Mouse (Mus musculus) monocyte, adult 2 months (primary cell): Measurements from ENCODE around the gene Ergic3.

Experiments used
- DNase-seq, 2 experiments: peaks; one replicate each; pipeline ENCODE4 v3.0.0; 2022; ENCODE audit warnings: low spot score in 2 of 2, low read depth in 1 of 2

Ergic3 gene

DNA sequence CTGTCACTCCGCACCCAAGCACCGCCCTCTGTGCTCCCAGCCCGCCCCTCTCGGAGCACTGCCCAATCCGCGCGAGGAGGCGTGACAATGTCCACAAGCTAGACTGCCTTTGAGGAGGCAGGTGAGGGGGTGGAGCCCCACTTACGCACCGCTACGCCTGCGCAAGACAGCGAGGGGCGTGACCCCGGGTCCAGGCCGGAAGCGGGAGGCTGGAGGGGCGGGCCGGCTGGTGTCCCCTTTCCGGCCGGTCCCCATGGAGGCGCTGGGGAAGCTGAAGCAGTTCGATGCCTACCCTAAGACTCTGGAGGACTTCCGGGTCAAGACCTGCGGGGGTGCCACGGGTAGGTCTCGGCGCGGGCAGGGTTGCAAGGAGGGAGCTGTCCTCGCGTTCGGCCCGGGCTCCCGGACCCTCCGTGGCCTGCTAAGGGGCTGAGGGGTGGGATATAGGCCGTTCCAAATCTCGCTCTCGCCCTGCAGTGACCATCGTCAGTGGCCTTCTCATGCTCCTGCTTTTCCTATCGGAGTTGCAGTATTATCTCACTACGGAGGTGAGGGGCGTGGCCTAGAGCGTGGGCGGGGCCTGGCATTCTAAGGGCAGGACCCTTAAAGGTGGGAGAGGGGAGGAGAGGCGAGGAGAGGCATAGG is at the start of gene Ergic3, which contains the start of gene 6430550D23Rik:
Ergic3 (plus strand) TSS at position 158 of the 645 bp plus-strand sequence.
6430550D23Rik (minus strand) TSS at position 90 of the 645 bp plus-strand sequence.
- DNase-seq = peak; percentile 97 to 98

DNA sequence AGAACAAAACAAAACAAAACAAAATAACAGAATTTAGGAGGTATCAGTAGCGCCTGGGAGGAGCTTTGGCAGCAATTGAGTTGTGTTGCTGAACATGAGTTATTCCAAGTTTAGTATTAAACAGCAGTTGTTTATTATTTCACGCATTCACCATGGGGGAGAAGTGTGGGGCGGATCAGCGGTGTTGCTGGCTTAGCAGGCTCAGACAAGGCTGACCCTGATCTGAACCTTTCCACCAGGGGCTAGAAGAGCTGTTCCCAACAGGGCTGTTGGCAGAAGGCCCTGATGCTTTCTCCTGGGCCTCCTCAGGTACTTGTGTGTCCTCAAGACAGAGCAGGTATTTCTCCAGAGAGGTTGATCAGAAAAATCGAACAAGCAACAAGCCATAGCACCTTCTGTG is 47.9 kb upstream of the Ergic3 start:
- DNase-seq = no peak

DNA sequence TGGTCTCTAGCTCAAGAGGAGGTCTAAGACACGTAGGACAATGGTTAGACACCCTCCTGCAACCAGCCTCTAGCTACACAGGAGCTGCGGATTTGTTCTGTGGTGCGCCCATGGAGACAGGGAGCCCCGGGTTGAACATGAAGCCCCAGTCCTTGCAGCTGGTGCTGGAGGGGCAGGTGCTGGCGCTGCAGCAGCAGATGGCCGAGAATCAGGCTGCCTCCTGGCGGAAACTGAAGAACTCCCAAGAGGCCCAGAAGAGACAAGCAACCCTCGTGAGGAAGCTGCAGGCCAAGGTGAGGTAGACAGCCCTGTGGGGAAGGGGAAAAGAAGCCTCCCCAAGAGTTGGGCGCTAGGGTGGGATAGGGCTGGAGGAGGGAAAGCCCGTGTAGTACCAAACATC is 46.0 kb upstream of the Ergic3 start:
- no peak for DNase-seq

DNA sequence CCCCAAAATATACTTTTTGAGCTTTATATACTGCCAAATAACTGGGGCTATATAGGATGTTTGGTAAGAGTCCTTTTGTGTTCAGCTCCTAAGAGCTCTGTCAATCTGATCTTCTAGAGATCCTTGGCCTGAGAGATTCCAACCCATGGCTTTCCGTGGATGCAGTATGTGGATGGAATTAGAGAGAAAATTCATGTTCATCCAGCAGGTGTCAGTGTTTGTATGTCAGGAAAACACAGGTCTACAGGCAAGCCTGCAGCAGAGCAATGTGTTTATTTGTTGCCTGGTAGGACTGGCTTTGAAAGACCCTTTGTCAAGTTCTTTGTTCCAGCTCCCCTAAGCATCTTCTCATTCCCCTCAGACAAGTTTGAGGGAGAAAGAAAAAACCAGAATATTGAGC is 44.9 kb upstream of the Ergic3 start:
- no peak for DNase-seq

DNA sequence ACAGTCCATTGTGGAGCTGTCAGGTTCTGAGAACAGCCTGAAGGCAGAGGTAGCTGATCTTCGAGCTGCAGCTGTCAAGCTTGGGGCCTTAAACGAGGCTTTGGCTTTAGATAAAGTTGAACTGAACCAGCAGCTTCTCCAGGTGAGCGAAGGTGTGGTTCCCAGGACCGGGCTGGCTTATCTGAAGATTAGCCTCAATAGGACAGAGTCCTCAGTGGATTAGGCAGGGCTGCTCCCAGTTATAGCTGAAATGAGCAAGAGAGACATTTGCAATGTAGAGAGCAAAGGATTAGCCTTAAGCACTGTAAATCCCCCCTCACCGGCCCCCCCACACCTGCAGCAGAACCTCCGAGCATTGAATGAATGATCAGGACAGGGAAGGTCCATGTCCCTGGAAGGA is 34.5 kb upstream of the Ergic3 start:
- DNase-seq = no peak

DNA sequence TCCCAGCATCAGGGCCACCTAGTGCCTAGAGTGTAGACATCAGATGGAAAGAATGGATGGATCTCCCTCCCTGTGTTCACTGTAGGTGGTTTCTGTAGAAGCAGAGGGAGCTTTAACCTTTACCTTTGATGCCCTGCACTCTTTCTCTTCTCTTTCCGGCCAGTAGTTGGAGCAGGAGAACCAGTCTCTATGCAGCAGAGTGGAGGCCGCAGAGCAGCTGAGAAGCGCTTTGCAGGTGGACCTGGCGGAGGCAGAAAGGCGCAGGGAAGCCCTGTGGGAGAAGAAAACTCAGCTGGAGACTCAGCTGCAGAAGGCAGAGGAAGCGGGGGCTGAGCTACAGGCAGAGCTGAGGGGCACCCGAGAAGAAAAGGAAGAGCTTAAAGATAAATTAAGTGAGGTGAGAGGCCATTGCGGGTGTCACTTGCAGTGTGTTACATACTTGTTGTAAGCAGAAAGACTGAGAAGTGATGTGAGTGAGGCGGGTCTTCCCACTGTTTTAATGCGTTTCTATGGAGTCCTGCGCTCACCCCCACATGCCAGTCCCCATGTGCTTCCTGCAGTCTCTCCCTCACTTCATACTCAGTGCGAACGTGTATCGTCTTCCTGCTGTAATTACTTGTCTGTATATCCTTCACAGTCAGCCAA is 33.6 kb upstream of the Ergic3 start:
- DNase-seq = no peak

DNA sequence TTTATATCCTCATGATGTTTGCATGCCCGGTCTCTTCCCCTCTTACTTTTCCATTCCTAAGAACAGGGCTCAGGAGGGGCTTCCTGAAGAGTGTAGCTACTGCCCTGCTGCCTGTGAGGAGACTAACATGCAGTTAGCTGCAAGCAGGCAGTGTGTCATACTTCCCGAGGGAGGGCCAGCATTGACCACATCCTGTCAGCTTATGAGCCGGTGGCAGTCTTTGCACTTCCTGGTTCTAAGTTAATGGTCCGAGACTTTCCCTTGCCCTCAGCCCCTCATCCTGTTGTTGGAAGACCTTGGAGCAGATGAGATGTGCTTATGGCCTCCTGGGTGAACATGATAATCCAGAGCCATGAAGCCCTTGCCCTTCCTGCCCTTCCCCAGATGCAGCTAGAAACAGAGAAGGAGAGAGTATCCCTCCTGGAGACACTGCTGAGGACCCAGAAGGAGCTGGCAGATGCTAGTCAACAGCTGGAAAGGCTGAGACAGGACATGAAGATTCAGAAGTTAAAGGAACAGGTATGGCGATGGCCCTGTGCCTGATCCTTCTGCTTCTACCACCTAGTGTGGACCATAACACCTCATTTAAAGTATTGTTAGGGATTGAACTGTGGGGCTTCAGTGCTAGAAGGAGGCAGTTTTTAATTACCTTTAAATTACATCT is 28.4 kb upstream of the Ergic3 start:
- peak; percentile 34 to 60 for DNase-seq

DNA sequence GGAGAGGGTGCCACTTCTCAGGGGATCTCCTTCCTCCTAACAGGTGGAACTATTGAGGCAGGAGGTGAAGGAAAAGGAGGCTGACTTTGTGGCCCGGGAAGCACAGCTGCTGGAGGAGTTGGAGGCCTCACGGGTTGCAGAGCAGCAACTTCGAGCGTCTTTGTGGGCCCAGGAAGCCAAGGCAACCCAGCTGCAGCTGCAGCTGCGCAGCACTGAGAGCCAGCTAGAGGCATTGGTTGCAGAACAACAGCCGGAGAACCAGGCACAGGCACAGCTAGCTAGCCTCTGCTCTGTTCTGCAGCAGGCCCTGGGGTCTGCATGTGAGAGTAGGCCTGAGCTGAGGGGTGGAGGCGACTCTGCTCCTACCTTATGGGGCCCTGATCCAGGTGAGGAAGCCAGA is 22.1 kb upstream of the Ergic3 start:
- DNase-seq = no peak

DNA sequence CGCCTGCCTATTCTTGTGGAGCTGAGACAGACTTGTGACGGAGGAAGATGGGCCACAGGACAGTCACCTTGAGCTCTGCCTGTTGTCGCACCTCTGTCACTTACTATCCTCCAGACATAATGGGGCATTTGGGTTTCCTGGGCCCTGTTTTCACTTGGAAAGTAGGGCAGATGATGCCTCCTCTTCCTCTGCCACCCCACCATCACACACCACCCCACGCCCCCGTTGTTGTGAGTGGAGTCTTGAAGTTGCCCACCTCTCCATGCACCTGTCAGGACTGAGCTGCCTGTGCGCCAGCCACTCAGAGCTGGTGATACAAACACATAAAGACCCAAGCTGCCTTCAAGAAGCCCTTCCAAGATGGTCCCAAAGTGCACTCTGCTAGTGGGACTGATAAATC is 20.7 kb upstream of the Ergic3 start:
- no peak for DNase-seq

DNA sequence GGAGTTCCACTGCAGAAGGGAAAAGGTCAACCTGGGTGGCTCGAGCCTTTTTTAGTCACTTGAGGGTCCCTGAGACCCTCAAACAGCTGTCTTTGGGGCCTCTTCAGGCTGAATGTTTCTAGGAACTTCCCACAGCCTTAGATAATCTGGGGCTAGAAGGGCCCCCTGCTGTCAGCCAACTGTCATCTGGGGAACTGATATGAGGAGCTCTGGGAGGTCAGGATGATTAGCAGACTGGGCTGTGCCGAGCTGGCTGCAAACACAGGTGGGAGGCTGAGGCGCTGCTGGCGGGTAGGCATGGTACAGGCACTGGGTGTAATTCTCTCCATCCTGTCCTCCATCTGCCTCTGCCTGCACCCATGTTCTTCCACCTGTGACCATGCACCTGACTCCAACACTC is 18.8 kb upstream of the Ergic3 start:
- no peak for DNase-seq

DNA sequence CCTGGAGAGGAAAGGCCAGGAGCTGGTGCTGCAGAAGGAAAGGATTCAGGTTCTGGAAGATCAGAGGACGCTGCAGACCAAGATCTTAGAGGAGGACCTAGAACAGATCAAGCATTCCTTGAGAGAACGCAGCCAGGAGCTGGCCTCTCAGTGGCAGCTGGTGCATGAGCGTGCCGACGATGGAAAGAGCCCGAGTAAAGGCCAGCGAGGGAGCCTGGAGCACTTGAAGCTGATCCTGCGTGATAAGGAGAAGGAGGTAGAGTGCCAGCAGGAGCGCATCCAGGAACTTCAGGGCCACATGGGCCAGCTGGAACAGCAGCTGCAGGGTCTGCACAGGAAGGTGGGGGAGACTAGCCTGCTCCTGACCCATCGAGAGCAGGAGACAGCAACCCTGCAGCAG is 16.7 kb upstream of the Ergic3 start:
- no peak for DNase-seq

DNA sequence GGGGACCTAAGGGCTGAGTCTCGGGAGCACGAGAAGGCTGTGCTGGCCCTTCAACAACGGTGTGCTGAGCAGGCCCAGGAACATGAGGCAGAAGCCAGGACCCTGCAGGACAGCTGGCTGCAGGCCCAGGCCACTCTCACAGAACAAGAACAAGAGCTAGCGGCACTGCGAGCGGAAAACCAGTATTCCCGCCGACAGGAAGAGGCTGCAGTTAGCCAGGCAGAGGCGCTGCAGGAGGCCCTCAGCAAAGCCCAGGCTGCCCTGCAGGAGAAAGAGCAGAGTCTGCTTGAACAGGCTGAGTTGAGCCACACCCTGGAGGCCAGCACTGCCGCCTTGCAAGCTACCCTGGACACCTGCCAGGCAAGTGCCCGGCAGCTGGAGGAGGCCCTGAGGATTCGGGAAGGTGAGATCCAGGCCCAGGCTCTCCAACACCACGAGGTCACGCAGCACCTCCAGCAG is 16.0 kb upstream of the Ergic3 start:
- no peak for DNase-seq

DNA sequence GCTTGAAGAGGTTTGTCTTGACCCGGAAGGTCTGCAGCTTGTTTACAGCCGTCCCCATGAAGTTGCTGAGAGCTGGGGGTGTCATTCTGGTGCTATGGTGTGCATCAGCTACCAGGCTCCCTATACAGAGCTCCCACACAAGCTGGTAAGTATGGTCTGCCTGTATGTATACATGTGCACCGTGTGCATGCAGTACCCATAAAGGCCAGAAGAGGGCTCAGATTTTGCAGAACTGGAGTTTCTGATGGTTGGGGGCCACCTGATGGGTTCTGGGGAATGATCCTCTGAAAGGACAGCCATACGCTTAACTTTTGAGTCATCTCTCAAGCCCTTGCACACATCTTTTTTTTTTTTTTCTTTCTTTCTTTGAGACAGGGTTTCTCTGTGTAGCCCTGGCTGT is 2.5 kb upstream of the Ergic3 start:
- no peak for DNase-seq

DNA sequence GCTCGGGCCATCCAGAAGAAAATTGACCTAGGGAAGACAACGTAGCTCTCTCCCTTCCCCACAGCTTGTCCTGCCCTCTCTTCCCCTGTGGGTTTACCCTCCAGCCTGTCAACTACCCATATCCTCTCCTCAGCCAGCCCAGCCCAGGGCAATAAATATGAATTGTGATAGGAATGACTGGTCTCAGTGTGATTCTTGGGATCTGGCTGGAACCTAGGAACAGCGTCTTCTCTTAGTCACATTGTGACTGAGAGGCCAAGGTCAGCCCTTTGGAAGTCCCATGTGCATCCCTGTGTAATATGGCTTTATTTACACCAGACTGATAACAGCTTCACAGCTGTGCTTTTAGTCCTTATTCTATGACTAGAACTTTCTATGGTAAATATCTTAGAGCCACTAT is 10.3 kb downstream of the Ergic3 start:
- no peak for DNase-seq

DNA sequence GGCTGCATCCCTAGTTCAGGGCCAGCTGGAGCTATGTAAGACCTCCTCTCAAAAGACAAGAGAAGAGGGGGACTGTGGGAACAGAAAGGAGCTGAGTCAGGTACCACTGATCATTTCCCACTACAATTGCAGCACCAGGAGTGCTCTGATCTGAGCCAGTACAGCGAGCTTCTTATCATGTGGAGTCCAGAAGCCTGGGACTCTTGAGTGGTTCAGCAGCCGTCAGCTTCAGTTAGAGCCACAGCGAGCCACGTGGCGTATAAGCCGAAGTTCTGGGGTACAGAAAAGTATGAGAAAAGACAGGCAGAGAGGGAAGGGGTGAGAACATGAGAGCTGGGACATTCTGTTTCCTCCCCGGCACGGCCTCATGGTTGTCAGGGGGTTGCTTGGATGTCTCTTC is 13.4 kb downstream of the Ergic3 start:
- no peak for DNase-seq

DNA sequence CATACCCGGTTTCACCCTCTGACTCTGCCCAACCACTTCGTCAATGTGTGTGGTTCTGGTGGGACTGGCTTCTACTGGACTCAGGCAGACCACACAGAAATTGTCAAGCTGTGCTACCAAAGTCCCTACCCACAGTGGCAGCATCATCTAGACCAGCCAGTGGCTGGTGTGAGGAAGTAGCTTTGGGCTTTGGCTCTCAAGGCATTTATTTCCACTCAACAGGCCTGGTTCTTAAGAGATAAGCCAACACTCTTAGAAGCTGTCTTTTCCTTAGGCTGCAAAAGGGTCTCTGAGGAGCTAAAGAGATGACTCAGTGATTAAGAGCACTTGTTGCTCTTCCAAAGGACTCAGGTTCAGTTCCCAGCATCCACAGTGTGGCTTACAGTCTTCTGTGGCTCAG is 13.9 kb downstream of the Ergic3 start:
- no peak for DNase-seq

DNA sequence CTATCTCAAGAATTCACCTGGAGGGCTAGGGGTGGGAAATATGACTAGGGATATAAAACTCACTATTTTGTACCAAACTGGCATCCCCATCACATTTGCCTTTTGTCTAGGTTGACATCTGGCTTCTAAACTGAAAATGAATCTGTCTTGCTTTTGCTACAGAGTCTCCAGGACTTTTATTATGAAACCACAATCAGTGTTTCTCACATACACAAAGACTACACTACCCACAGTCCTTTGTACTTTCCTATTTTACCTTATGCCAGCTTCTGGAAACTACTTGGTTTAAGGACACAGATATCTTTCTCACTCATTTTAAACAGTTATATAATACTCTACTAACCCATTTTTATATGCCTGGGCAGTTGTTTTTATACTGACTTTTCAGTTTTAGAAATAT is 17.6 kb downstream of the Ergic3 start:
- no peak for DNase-seq

DNA sequence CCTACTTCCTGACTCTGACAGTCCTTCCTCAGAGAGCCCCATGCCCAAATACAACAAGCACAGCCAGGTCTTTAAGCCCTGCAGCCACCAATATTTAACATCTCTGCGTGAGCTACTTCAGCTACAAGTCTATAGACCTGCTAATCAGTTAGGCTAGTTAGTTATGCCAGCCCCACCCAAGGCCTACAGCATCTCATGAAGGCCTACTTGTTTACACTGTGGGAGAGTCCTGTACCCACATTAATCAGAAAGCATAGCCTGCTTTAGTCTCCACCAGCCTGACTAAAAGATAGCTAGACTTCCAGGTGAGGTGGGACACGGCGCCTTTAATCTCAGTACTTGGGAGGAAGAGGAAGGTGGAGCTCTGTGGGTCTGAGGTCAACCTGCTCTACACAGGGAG is 31.5 kb downstream of the Ergic3 start:
- DNase-seq = no peak

DNA sequence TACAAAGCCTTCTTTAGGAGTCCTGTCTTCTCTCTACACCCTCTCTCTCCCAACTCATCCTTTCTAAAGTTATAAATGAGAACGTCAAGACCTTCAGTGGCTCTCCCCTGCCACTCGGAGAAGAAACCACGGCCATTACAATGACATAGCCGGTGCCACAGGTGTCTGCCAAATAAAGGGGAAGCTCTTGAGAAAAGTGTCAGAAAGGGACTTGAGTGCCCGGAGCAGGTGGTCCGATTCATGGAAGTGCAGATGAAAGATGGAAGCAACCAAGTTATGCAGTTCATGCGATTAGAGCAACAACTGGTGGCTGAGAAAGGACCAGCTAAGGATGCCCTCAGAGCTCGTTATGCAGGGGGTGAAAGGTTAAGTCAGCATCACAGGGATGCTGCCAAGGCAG is 35.1 kb downstream of the Ergic3 start:
- DNase-seq = no peak

DNA sequence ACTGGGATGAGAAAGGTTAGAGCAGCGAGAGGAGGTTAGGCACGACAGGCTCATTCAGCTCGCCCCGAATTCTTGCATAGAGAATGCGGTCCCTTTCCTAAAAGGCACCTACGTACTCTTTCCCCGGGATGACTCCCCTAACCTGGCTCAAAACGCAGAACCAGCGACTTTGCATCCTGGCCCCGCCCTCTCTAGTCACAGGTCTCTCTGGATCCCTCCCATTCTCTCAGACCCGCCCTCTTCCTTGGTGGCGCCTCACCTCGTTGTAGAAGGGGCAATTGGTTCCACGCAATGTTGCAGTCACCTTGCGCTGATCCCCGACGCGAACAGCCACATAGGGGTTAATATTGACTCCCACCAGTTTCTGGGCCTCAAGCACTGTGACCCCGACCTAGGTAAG is 40.1 kb downstream of the Ergic3 start:
- no peak for DNase-seq

DNA sequence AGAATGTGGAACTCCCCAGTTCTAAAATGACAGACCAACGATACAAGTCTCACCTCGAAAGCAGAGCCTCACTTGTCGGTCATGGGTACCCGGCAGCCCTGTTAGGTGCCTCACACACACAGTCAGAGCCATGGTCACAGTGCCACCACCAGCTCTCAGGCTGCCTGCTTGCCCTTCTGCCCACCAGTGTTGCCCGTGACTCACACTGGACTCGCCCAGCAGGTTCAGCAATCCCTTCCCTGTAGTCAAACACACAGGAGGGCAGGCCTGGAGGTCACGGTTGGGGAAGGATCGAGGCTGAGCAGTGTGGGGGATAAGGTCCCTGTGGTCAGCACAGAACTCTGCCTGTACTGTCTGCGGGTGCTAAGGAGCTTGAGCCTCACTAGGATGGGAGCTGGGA is 45.0 kb downstream of the Ergic3 start, which contains the start of gene Fer1l4:
Fer1l4 (minus strand) TSS at position 132 of the 400 bp plus-strand sequence.
- DNase-seq = no peak
